Mouse (Mus musculus) mouse trophoblast stem cell (cell line): Measurements from ENCODE around the gene Ahdc1.

Source experiments
- in situ Hi-C, 2 experiments: fragments of 300-500 bp; cut with MseI, MboI; formaldehyde crosslinking; loops; 2 replicates in 1 of 2; 3 replicates in 1 of 2; pipeline ENCODE4 v1.15.1; 2025

Gene Ahdc1

GRCm38 (mm10) chr4:132993553-132993952 is 17.5 kb upstream of the Ahdc1 start:
- in situ Hi-C loops: no loop called here

- in situ Hi-C loops: no loop called here
Observed at GRCm38 (mm10) chr4:132997469-132998237, 13.4 kb upstream of the Ahdc1 start.

GRCm38 (mm10) chr4:133002896-133003295 is 8.2 kb upstream of the Ahdc1 start:
- in situ Hi-C loops: loop anchor here in 1 of 2 experiments (5.0 kb wide), 1 partner anchor 56 kb away; no protein-coding TSS in a partner anchor

GRCm38 (mm10) chr4:133003316-133004018 is 7.6 kb upstream of the Ahdc1 start:
- in situ Hi-C loops: loop anchor here in 1 of 2 experiments (5.0 kb wide), 1 partner anchor 56 kb away; no protein-coding TSS in a partner anchor

GRCm38 (mm10) chr4:133005233-133005632 is 5.8 kb upstream of the Ahdc1 start:
- in situ Hi-C loops: loop anchor here in 1 of 2 experiments (5.0 kb wide), 1 partner anchor 58 kb away; no protein-coding TSS in a partner anchor

GRCm38 (mm10) chr4:133005885-133006451 is 5.1 kb upstream of the Ahdc1 start:
- in situ Hi-C loops: loop anchor here in 1 of 2 experiments (5.0 kb wide), 1 partner anchor 59 kb away; no protein-coding TSS in a partner anchor

- in situ Hi-C loops: loop anchor here in 1 of 2 experiments (5.0 kb wide), 1 partner anchor 60 kb away; no protein-coding TSS in a partner anchor
Observed at GRCm38 (mm10) chr4:133007513-133008380, 3.3 kb upstream of the Ahdc1 start.

- in situ Hi-C loops: loop anchor here in 1 of 2 experiments (5.0 kb wide), 1 partner anchor 62 kb away; no protein-coding TSS in a partner anchor
Observed at GRCm38 (mm10) chr4:133009131-133009530, 1.9 kb upstream of the Ahdc1 start.

- in situ Hi-C loops: loop anchor here in 1 of 2 experiments (5.0 kb wide), 1 partner anchor 62 kb away; no protein-coding TSS in a partner anchor
Observed at GRCm38 (mm10) chr4:133009676-133010075, 1.4 kb upstream of the Ahdc1 start.

GRCm38 (mm10) chr4:133010611-133011010 is 449 bp upstream of the Ahdc1 start:
- in situ Hi-C loops: no loop called here

GRCm38 (mm10) chr4:133011821-133012775 is 1.0 kb downstream of the Ahdc1 start:
- in situ Hi-C loops: no loop called here

GRCm38 (mm10) chr4:133012776-133013265 is 1.8 kb downstream of the Ahdc1 start:
- in situ Hi-C loops: no loop called here

- in situ Hi-C loops: no loop called here
Observed at GRCm38 (mm10) chr4:133013266-133013891, 2.3 kb downstream of the Ahdc1 start.

GRCm38 (mm10) chr4:133014088-133014487 is 3.0 kb downstream of the Ahdc1 start:
- in situ Hi-C loops: no loop called here

- in situ Hi-C loops: no loop called here
Observed at GRCm38 (mm10) chr4:133014896-133015709, 4.0 kb downstream of the Ahdc1 start.

GRCm38 (mm10) chr4:133015710-133016651 is 4.9 kb downstream of the Ahdc1 start:
- in situ Hi-C loops: no loop called here
